Mouse (Mus musculus): ENCODE measurements around the gene 9130409I23Rik. TPM values are rescaled to one million over a fixed set of nuclear protein-coding genes. Genes with fewer than 3 reads are reported as not detected.

The 9130409I23Rik gene
- polyA plus RNA-seq, 1 experiment = not detected

DNA sequence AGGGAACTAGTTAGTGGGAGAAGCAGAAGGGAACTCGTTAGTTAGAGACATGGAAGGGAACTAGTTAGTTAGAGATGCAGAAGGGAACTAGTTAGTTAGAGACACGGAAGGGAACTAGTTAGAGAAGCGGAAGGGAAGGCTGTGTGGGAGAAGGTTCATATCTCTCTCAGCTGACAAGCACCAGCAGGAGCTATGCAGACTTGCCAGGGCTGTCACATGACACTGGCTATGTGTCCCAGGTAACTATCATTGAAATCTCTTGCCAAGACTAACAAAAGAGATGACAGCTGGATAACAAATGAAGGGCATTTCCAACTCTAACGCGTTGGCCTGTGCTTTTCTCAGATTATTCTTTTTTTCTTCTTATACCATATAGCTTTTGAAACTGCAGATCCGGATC is 13.6 kb downstream of the 9130409I23Rik start:
- Histone ChIP-seq H3K36me3 (replicated peaks; ENCODE audit: low read length) (no peaks in the 10 kb centered on the region), H3K4me3 (replicated peaks) (no peak overlapping the region), H3K9me3 (peaks cover 13% of the 10 kb centered on the region), H3K27me3 (replicated peaks) (peaks cover 17% of the 10 kb centered on the region), H3K4me1 (peaks cover 57% of the 10 kb centered on the region)
- TF ChIP-seq GATA1 (IDR thresholded peaks at IDR 0.05; ENCODE audit: borderline replicate concordance, low read length) (no peak), FLI1 (IDR thresholded peaks at IDR 0.05; ENCODE audit: low read length) (no peak)

DNA sequence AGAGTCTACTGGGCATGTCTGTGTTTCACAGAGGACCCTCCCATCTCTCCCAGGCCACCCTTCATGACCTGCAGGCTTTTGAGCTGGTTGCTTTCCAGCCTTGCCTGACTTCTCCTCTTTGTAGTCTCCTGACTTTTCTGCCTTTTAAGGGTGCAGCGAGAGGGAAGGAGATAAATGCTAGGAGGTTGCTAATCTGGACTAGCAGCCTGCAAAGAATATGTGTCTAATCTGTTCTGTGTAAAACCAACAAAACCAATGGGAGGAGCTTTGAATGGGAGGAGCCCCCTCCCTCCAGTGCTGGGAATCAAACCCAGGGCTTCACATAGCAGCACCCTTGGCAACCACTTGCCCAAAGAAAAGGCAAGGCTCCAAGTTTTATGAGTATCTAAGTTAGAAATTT is 17.3 kb downstream of the 9130409I23Rik start:
- H3K36me3 ChIP-seq (replicated peaks; ENCODE audit: low read length) = no peaks in the 10 kb centered on the region
- TF ChIP-seq GATA1 (IDR thresholded peaks at IDR 0.05; ENCODE audit: borderline replicate concordance, low read length) (no peak), FLI1 (IDR thresholded peaks at IDR 0.05; ENCODE audit: low read length) (no peak)
- H3K9me3 ChIP-seq = peaks cover 9% of the 10 kb centered on the region; the same call in 1 of the 2 replicates
- peaks cover 27% of the 10 kb centered on the region for H3K27me3 ChIP-seq (replicated peaks)
- no peak overlapping the region for H3K4me3 ChIP-seq (replicated peaks)
- peaks cover 39% of the 10 kb centered on the region for H3K4me1 ChIP-seq

DNA sequence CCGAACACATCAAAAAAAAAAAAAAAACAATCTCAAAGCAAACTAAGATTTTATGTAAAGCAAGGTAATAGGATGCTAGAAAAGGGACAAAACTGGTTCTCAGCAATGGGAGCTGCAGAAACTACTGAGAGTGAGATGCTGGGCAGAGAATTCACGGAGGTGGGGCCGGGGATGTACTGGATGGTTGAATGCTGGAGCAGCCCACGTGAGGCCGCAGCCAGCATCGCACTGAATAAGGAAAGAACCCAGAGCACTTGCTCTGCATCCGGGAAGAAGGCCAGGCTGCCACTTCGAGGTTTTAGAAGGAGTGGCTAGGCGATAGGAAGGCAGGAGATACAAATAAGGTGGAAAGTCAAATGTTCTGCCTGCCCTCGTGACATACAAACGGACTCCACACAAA is 18.6 kb downstream of the 9130409I23Rik start:
- no peaks in the 10 kb centered on the region for H3K36me3 ChIP-seq (replicated peaks; ENCODE audit: low read length)
- peaks cover 31% of the 10 kb centered on the region for H3K4me1 ChIP-seq
- H3K27me3 ChIP-seq (replicated peaks) = peaks cover 27% of the 10 kb centered on the region
- H3K4me3 ChIP-seq (replicated peaks) = no peak overlapping the region
- H3K9me3 ChIP-seq = peaks cover 9% of the 10 kb centered on the region; the same call in 1 of the 2 replicates
- TF ChIP-seq GATA1 (IDR thresholded peaks at IDR 0.05; ENCODE audit: borderline replicate concordance, low read length) = no peak
- TF ChIP-seq FLI1 (IDR thresholded peaks at IDR 0.05; ENCODE audit: low read length) = no peak

DNA sequence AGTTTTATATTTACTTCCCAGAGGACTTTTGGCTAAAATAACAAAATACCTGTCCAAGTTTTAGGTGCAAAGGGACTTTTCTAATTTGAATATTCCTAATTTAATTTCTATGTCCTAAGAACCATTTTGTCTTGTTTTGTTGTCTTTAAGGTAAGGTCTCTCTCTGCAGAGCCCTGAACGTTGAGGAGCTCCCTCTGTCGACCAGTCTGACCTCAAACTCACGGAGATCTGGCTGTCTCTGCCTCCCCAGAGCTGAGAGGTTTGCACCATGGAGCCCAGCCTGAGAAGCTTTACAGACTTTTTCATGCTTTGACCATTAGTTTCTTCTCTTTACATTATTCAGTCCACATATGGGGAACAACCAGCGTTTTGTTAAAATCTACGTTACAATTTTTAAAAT is 22.0 kb downstream of the 9130409I23Rik start:
- Histone ChIP-seq H3K27me3 (replicated peaks) (peaks cover 41% of the 10 kb centered on the region), H3K4me3 (replicated peaks) (no peak overlapping the region), H3K36me3 (replicated peaks; ENCODE audit: low read length) (no peaks in the 10 kb centered on the region), H3K9me3 (peaks cover 8% of the 10 kb centered on the region; the same call in 1 of the 2 replicates), H3K4me1 (peaks cover 8% of the 10 kb centered on the region)
- TF ChIP-seq GATA1 (IDR thresholded peaks at IDR 0.05; ENCODE audit: borderline replicate concordance, low read length) = no peak
- TF ChIP-seq FLI1 (IDR thresholded peaks at IDR 0.05; ENCODE audit: low read length) = no peak

DNA sequence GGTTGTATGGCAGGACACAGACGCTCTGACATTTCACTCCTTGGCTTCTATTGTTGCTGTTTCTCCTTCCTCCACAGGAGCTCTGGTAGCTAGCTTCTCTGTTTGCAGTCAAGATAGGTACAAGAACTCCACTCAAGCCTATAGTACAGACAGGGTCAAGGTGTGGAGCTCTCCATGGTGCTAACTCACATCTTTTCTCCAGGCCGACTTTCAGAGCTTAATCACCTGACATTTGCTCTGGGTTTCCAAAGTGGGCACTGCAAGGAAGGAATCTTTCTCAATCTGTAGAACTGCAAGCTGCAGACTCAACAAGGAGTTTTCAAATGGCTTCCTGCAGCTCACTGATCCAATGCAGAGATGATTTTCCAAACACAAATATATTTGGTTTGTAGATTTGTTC is 33.0 kb downstream of the 9130409I23Rik start:
- H3K27me3 ChIP-seq (replicated peaks) = peaks cover 9% of the 10 kb centered on the region
- peaks cover 3% of the 10 kb centered on the region; the same call in 1 of the 2 replicates for H3K9me3 ChIP-seq
- H3K36me3 ChIP-seq (replicated peaks; ENCODE audit: low read length) = no peaks in the 10 kb centered on the region
- no peak overlapping the region for H3K4me3 ChIP-seq (replicated peaks)
- H3K4me1 ChIP-seq = no peaks in the 10 kb centered on the region
- no peak for TF ChIP-seq GATA1 (IDR thresholded peaks at IDR 0.05; ENCODE audit: borderline replicate concordance, low read length)
- TF ChIP-seq FLI1 (IDR thresholded peaks at IDR 0.05; ENCODE audit: low read length) = no peak

DNA sequence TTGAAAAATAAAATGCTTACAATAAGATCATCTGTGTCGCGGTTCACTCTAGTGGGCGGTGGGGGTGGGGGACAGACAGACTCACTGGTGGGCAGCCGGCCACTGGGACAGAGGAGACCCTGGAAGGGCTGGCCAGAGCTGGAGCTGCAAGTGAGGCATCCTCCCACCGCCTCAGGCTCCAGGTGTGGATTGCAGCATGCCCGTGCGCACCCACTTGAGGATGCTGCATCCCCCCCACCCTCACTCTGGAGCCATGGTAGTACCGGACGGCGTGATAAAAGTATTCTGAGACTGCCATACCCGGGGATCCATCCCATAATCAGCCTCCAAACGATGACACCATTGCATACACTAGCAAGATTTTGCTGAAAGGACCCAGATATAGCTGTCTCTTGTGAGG is 39.0 kb downstream of the 9130409I23Rik start:
- Histone ChIP-seq H3K4me1 (no peaks in the 10 kb centered on the region), H3K4me3 (replicated peaks) (no peak overlapping the region), H3K9me3 (peaks cover 1% of the 10 kb centered on the region; the same call in 1 of the 2 replicates), H3K27me3 (replicated peaks) (no peaks in the 10 kb centered on the region), H3K36me3 (replicated peaks; ENCODE audit: low read length) (peaks cover 44% of the 10 kb centered on the region)
- TF ChIP-seq GATA1 (IDR thresholded peaks at IDR 0.05; ENCODE audit: borderline replicate concordance, low read length) = no peak
- TF ChIP-seq FLI1 (IDR thresholded peaks at IDR 0.05; ENCODE audit: low read length) = no peak

Other genes with a start within 250 kb of the 9130409I23Rik start
- gene H3f3a, start 237.3 kb upstream of the 9130409I23Rik start, polyA plus RNA-seq (2012; ENCODE audit: insufficient read depth, low replicate concordance) = 752 and 2,061 TPM in 2 replicates
- gene Sde2, start 200.1 kb upstream of the 9130409I23Rik start, polyA plus RNA-seq (2012; ENCODE audit: insufficient read depth, low replicate concordance) = 8.2 and 18.2 TPM in 2 replicates
- not detected in 2 replicates for gene Lefty2, start 158.1 kb upstream of the 9130409I23Rik start, polyA plus RNA-seq (2012; ENCODE audit: insufficient read depth, low replicate concordance)
- gene Pycr2, start 146.9 kb upstream of the 9130409I23Rik start, polyA plus RNA-seq (2012; ENCODE audit: insufficient read depth, low replicate concordance) = 54.5 and 76.2 TPM in 2 replicates
- 0.83 TPM in 1 of 2 replicates, not detected in the other for gene Lefty1, start 116.2 kb upstream of the 9130409I23Rik start, polyA plus RNA-seq (2012; ENCODE audit: insufficient read depth, low replicate concordance)
- gene Tmem63a, start 108.9 kb upstream of the 9130409I23Rik start, polyA plus RNA-seq (2012; ENCODE audit: insufficient read depth, low replicate concordance) = 1.5 and 6.7 TPM in 2 replicates
- not detected in 2 replicates for gene Ephx1, start 30.3 kb upstream of the 9130409I23Rik start, polyA plus RNA-seq (2012; ENCODE audit: insufficient read depth, low replicate concordance)
- 2.5 and 4.2 TPM in 2 replicates for gene Nvl, start 93.0 kb downstream of the 9130409I23Rik start, polyA plus RNA-seq (2012; ENCODE audit: insufficient read depth, low replicate concordance)
- gene Cnih4, start 93.5 kb downstream of the 9130409I23Rik start, polyA plus RNA-seq (2012; ENCODE audit: insufficient read depth, low replicate concordance) = 2.6 and 17.4 TPM in 2 replicates
- 11.4 and 14.3 TPM in 2 replicates for gene Wdr26, start 160.8 kb downstream of the 9130409I23Rik start, polyA plus RNA-seq (2012; ENCODE audit: insufficient read depth, low replicate concordance)